Mouse (Mus musculus): ENCODE results near the gene Kcnmb4. TPM values are rescaled to one million over a fixed set of nuclear protein-coding genes. Genes with fewer than 3 reads are reported as not detected.

The Kcnmb4 gene
- total and polyA plus RNA-seq, 2 experiments from 2014 or later, result 21.7 to 67.6 TPM

DNA sequence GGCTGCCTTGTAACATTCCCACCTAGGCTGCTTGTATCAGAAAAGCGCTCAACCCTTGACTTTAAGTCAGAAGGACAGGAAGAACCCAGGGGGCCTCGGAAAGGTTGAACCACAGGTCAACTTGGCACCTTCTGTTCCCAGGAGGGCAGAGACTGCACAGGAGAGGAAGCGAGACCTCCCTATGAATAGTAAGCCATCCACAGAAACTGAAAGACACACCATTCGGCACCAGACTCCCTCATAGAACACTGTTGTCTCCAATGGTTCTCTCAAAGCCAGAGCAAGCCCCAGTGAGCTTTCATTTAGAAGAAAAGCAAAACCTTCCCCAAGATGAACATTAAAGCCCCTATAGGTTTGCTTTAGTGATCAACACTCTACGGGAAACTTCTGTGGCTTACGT lies 2.0 kb upstream of the Kcnmb4 start:
- ATAC-seq (ENCODE audit: low FRiP score), result no peak
- no peak overlapping the region for H3K4me2 ChIP-seq (ENCODE audit: low read depth, low read length, poor library complexity, severe bottlenecking)
- 71% methylated on average over 6 of the region's 6 CpGs for WGBS

DNA sequence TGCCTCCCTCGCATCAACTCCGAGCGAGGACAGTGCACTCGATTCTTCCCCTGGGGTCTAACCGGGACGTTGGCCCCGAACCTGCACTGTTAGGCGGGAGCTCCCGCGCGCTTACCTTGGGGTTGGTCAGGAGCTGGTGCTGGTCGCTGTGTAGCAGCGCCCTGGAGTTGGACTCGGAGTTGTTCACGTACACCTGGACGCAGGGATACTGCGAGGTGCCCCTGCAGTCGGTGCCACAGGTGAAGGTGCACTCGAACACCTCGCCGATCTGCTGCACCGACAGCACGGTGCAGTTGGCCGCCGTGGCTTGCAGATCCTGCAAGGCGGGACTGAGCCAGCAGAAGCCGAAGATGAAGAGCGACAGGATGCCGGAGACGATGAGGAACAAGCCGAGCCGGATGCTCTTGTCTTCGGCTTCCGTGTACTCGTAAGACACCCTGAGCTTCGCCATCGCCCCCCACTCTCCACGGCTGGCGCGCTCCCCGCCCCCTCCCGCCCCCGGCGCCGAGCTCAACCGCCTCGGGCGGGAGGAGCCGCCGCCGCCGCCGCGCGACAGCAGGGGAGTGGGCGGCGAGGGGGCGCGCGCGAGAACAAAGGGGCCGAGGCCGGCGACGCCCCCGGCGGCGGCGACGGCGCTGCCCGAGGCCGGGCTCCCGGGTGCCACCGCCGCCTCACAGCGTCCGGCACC lies 463 bp downstream of the Kcnmb4 start:
- no peak for TF ChIP-seq CTCF (IDR thresholded peaks at IDR 0.05)
- no peaks in the 10 kb centered on the region for H3K27me3 ChIP-seq (ENCODE audit: insufficient read depth, low read length)
- peak; percentile 79 for ATAC-seq (ENCODE audit: low FRiP score)
- peak overlapping the region; percentile 72 for H3K4me3 ChIP-seq (ENCODE audit: low read depth, low read length)
- no peaks in the 10 kb centered on the region for H3K4me1 ChIP-seq (ENCODE audit: insufficient read depth, low read length)
- H3K4me2 ChIP-seq (ENCODE audit: low read depth, low read length, poor library complexity, severe bottlenecking), result peak overlapping the region; percentile 84
- DNase-seq (ENCODE audit: low spot score), result peak; percentile 70
- H3K36me3 ChIP-seq (ENCODE audit: insufficient read depth, low read length), result no peaks in the 10 kb centered on the region
- no peaks in the 10 kb centered on the region for H3K9me3 ChIP-seq (ENCODE audit: low read length)
- WGBS, result under 1% methylated on average over 55 of the region's 78 CpGs
- peak overlapping the region; percentile 89 for H3K9ac ChIP-seq (replicated peaks; ENCODE audit: low read length, poor library complexity, severe bottlenecking)
- peak overlapping the region; percentile 87 for H3K27ac ChIP-seq (ENCODE audit: low read depth, low read length)

More for the DNA sequence above, 2.0 kb upstream of the Kcnmb4 start:
- Histone ChIP-seq H3K4me3 (ENCODE audit: low read depth, low read length) (no peak overlapping the region), H3K9ac (replicated peaks; ENCODE audit: low read length, poor library complexity, severe bottlenecking) (no peak overlapping the region), H3K27ac (ENCODE audit: low read depth, low read length) (no peak overlapping the region), H3K4me1 (ENCODE audit: insufficient read depth, low read length) (no peaks in the 10 kb centered on the region), H3K9me3 (ENCODE audit: low read length) (no peaks in the 10 kb centered on the region), H3K36me3 (ENCODE audit: insufficient read depth, low read length) (no peaks in the 10 kb centered on the region), H3K27me3 (ENCODE audit: insufficient read depth, low read length) (no peaks in the 10 kb centered on the region)
- no peak for DNase-seq (ENCODE audit: low spot score)
- no peak for TF ChIP-seq CTCF (IDR thresholded peaks at IDR 0.05)

GRCm38 (mm10) chr10:116472579-116472978 lies 1.1 kb downstream of the Kcnmb4 start:
- Histone ChIP-seq H3K9ac (replicated peaks; ENCODE audit: low read length, poor library complexity, severe bottlenecking) (peak overlapping the region; percentile 89), H3K4me1 (ENCODE audit: insufficient read depth, low read length) (no peaks in the 10 kb centered on the region), H3K27me3 (ENCODE audit: insufficient read depth, low read length) (no peaks in the 10 kb centered on the region), H3K27ac (ENCODE audit: low read depth, low read length) (no peak overlapping the region), H3K36me3 (ENCODE audit: insufficient read depth, low read length) (no peaks in the 10 kb centered on the region), H3K4me3 (ENCODE audit: low read depth, low read length) (peak overlapping the region; percentile 72), H3K4me2 (ENCODE audit: low read depth, low read length, poor library complexity, severe bottlenecking) (peak overlapping the region; percentile 84), H3K9me3 (ENCODE audit: low read length) (no peaks in the 10 kb centered on the region)
- WGBS, result 12% methylated on average over 5 of the region's 5 CpGs
- no peak for TF ChIP-seq CTCF (IDR thresholded peaks at IDR 0.05)
- no peak for DNase-seq (ENCODE audit: low spot score)
- ATAC-seq (ENCODE audit: low FRiP score), result no peak

GRCm38 (mm10) chr10:116470306-116470925 lies 3.3 kb downstream of the Kcnmb4 start:
- H3K9ac ChIP-seq (replicated peaks; ENCODE audit: low read length, poor library complexity, severe bottlenecking), result no peak overlapping the region
- WGBS, result 84% methylated on average over 11 of the region's 11 CpGs
- no peak for DNase-seq (ENCODE audit: low spot score)

GRCm38 (mm10) chr10:116468094-116468493 lies 5.6 kb downstream of the Kcnmb4 start:
- Histone ChIP-seq H3K4me3 (ENCODE audit: low read depth, low read length) (no peak overlapping the region), H3K4me2 (ENCODE audit: low read depth, low read length, poor library complexity, severe bottlenecking) (no peak overlapping the region), H3K9me3 (ENCODE audit: low read length) (no peaks in the 10 kb centered on the region), H3K9ac (replicated peaks; ENCODE audit: low read length, poor library complexity, severe bottlenecking) (no peak overlapping the region), H3K27ac (ENCODE audit: low read depth, low read length) (no peak overlapping the region), H3K36me3 (ENCODE audit: insufficient read depth, low read length) (no peaks in the 10 kb centered on the region), H3K27me3 (ENCODE audit: insufficient read depth, low read length) (no peaks in the 10 kb centered on the region), H3K4me1 (ENCODE audit: insufficient read depth, low read length) (no peaks in the 10 kb centered on the region)
- 81% methylated on average over 5 of the region's 5 CpGs for WGBS
- TF ChIP-seq CTCF (IDR thresholded peaks at IDR 0.05), result no peak
- DNase-seq (ENCODE audit: low spot score) (no peak), ATAC-seq (ENCODE audit: low FRiP score) (no peak)

More at GRCm38 (mm10) chr10:116470306-116470925, 3.3 kb downstream of the Kcnmb4 start:
- no peak overlapping the region for H3K4me2 ChIP-seq (ENCODE audit: low read depth, low read length, poor library complexity, severe bottlenecking)
- no peak overlapping the region for H3K27ac ChIP-seq (ENCODE audit: low read depth, low read length)
- H3K9me3 ChIP-seq (ENCODE audit: low read length), result no peaks in the 10 kb centered on the region
- no peaks in the 10 kb centered on the region for H3K27me3 ChIP-seq (ENCODE audit: insufficient read depth, low read length)
- no peaks in the 10 kb centered on the region for H3K4me1 ChIP-seq (ENCODE audit: insufficient read depth, low read length)
- no peak for ATAC-seq (ENCODE audit: low FRiP score)
- no peak overlapping the region for H3K4me3 ChIP-seq (ENCODE audit: low read depth, low read length)
- H3K36me3 ChIP-seq (ENCODE audit: insufficient read depth, low read length), result no peaks in the 10 kb centered on the region
- no peak for TF ChIP-seq CTCF (IDR thresholded peaks at IDR 0.05)

DNA sequence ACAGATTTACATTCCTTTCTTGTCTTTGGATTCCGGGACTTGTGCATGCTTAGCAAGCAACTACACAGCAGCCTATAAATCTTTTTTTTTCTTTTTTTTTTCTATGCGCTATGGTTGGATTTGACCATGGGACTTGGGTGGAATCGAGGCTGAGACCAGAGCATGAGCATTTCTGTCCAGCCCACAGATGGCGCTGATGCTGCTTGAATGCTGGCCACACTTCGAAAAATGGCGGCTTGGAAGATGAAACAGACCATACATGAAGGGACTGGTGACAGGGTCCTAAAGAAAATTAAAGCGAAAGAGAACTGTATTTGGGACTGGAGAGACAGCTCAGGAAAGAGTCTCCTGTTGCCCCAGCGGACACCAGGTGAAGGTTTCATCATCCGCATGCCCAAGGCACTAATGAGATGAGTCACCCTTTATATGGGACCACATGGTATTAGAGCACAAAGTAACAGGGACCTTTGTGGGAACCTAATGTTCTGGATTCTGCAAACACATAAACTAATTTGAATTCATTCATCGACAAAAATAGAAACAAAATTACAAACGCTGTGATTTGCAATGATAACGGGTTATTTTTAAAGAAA lies 9.8 kb downstream of the Kcnmb4 start:
- no peak for ATAC-seq (ENCODE audit: low FRiP score)
- H3K4me1 ChIP-seq (ENCODE audit: insufficient read depth, low read length), result no peaks in the 10 kb centered on the region
- no peak overlapping the region for H3K4me3 ChIP-seq (ENCODE audit: low read depth, low read length)
- no peaks in the 10 kb centered on the region for H3K9me3 ChIP-seq (ENCODE audit: low read length)
- H3K27ac ChIP-seq (ENCODE audit: low read depth, low read length), result no peak overlapping the region
- 94% methylated on average over 12 of the region's 12 CpGs for WGBS
- no peak for TF ChIP-seq CTCF (IDR thresholded peaks at IDR 0.05)
- H3K4me2 ChIP-seq (ENCODE audit: low read depth, low read length, poor library complexity, severe bottlenecking), result no peak overlapping the region
- no peaks in the 10 kb centered on the region for H3K36me3 ChIP-seq (ENCODE audit: insufficient read depth, low read length)
- H3K9ac ChIP-seq (replicated peaks; ENCODE audit: low read length, poor library complexity, severe bottlenecking), result no peak overlapping the region
- DNase-seq (ENCODE audit: low spot score), result no peak
- H3K27me3 ChIP-seq (ENCODE audit: insufficient read depth, low read length), result no peaks in the 10 kb centered on the region
